Mouse (Mus musculus): ENCODE measurements around the gene Rnf185.

Rnf185 gene

DNA sequence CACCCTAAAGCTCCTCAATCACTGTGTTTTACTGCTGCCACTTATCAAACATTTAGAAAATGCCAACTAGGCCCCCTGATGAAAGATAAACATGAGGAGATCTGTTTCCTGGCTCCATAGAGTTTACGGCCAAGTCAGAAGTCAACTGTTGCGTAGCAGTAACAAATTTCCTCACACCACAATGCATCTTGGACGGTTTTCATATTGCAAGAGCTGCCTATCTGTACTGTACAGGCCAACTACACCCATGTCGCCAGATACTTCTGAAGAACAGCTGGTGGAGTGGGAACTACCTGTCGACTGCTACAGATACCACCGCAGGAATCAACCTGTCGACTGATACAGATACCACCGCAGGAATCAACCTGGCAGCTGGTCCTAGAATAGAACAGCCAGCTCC, 7.3 kb downstream of the Rnf185 start:
- DNase-seq (ENCODE audit: low spot score in 2 of 2): no peak

- no peak for DNase-seq (ENCODE audit: low spot score in 2 of 2)
Measured at GRCm38 (mm10) chr11:3443091-3443490, 9.1 kb downstream of the Rnf185 start.

DNA sequence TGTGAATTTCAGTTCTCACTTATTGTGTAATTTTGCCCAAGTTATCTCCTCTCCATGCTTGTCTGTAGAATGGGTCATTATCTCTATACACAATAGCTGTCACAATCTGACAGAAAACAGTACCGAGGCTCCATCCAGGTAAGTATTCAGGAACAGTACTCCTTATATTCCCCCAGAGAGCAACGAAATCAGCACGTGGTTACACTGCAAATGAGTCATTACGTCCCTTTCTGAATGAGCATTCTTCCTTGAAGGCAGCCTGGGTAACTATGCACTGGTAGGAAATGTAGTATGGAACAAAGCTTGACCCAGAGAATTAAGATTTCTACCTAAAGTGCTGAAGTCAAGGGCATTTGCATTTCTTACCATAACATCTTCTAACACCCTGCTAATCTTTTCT, 9.5 kb downstream of the Rnf185 start:
- no peak for DNase-seq (ENCODE audit: low spot score in 2 of 2)

DNA sequence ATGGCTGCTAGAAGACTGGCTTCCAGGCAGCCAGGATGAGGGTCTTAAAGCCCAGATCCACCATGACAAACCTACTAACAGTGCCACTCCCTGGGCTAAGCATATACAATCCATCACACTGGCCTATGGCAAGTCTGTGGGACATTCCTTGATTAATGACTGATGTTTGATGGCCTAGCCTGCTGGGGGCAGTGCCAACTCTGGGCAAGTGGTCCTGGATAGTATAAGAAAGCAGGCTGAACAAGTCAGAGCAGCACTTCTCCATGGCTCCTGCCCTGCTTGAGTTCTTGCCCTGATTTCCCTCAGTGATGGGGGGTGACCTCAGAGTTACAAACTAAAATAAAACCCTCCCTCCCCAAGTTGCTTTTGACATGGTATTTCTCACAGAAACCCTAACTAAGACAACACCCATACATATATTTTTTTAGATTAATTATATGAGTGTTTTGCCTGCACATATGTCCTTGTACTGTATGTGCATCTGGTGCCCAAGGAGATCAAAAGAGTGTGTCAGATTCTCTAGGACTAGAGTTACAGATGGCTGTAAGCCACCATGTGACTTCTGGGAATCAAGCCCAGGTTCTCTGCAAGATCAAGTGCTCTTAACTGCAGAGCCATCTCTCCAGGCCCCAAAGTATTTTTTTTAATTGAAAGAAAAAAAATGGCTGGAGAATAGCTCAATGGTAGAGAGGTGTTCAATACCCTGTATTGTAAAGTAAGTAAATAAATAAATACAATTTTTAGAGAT, 10.3 kb downstream of the Rnf185 start:
- DNase-seq (ENCODE audit: low spot score in 2 of 2): no peak

GRCm38 (mm10) chr11:3437621-3438020, 14.5 kb downstream of the Rnf185 start:
- no peak for DNase-seq (ENCODE audit: low spot score in 2 of 2)

GRCm38 (mm10) chr11:3433809-3434208, 18.4 kb downstream of the Rnf185 start:
- DNase-seq (ENCODE audit: low spot score in 2 of 2): no peak

DNA sequence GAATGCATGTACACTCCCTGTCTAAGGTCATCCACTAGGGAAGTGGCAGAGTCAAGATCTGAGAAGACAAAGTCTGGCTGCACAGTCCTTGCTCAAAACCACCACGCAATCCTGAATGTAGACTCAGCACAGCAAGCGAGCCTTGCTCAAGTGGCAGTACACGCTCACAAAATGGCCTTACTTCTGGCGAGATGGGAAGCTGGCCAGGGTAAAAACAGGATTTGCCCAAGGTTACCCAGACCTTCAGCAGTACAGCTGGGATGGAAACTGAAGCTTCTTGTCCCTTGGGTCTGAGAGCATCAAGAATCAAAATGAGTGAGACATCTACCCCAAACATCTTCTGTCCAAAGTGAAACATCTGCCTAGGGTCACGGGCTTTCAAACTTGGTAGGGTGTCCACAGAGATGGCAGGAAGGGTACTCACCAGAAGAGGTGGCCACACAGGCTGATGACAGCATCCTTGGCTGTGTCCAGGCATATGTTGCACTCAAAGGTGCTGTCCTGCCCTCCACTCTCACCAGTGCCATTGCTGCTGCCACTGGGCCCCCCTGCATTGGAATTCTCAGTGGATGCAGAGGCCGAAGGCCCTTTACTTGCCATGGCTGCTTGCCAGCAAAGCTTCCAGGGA, 20.1 kb downstream of the Rnf185 start:
- DNase-seq (ENCODE audit: low spot score in 2 of 2): no peak

DNA sequence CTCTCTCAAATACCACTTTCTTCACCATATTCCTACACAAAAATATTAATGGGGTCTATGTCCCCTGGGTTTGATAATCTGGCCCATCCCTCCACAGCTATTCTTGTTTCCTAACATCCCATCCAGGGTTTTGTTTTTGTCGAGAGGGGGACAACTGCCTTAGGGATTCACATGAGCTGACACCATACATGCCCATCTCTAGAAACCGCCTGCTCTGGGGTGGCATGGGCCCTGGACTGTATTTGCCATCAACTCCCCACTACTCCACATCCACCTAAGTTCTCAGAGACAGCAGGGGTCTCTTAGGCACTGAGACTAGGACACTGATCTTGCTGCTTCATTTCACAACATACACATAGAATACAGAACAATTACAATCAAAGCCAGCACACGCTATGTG, 20.6 kb downstream of the Rnf185 start:
- DNase-seq (ENCODE audit: low spot score in 2 of 2): no peak

- no peak for DNase-seq (ENCODE audit: low spot score in 2 of 2)
Measured at GRCm38 (mm10) chr11:3428632-3429031, 23.5 kb downstream of the Rnf185 start.

DNA sequence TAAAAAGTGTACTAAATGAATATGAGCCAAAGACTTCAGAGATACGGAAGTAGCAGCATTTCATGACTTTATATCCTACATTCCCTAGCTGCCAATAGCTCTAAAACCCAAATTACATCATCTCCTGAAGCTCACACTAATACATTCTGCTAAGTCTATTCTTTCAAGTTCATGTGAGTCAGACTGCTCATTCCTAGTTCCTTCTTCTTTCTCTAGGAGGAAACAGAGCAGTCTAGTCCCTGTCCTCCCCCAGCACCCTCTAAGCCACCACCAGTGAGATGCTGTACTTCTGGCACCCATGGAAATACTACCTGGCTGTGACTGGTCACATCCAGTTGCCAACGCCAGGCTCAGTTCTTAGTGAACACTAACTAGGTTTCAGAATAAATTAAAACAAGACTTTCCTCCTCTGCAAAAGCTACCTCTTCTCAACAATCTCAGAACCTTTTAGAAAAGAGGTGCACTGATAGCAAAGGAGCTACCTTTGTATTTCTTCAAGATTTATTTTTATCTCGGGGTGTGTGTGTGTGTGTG, 24.4 kb downstream of the Rnf185 start:
- no peak for DNase-seq (ENCODE audit: low spot score in 2 of 2)

DNA sequence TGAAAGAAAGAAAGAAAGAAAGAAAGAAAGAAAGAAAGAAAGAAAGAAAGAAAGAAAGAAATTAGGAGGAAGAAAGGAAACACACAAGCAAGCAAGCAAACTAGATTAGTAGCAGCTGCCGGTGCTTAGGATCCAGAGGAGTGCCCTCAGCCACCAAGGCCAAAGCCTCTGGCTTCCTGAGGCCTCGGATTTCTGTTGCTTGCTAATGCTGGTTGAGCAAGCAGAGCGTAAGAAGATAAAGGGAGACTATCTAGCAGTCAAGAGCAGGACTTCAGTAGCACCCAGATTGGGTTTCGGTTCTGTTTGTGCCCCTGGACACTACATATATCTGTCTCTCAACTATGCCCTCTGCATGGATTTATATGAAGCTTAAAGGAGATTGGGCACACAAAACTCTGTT, 29.9 kb downstream of the Rnf185 start:
- no peak for DNase-seq (ENCODE audit: low spot score in 2 of 2)

DNA sequence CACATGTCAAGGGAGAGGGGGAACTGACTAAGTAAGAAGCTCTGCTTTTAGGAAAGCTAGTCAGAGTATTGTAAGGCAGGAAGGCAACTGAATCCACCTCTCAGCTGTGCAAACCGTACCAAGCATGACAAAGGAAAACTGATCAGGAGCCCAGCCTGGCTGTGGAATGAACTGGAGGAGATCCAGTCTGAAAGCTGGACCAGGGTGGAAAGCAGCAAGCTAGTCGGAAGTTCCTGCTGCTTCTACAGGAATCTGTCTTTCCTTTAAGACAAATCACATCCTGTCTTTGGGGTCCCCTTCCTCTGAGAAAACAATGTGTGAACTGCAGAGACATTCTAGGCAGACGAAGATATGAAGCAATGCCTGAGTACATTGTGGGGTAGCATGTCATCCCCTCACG, 33.4 kb downstream of the Rnf185 start:
- DNase-seq (ENCODE audit: low spot score in 2 of 2): no peak

- DNase-seq (ENCODE audit: low spot score in 2 of 2): no peak
Measured at GRCm38 (mm10) chr11:3417795-3418194, 34.4 kb downstream of the Rnf185 start.

GRCm38 (mm10) chr11:3416399-3416798, 35.8 kb downstream of the Rnf185 start:
- DNase-seq (ENCODE audit: low spot score in 2 of 2): no peak

- no peak for DNase-seq (ENCODE audit: low spot score in 2 of 2)
Measured at GRCm38 (mm10) chr11:3412111-3412510, 40.1 kb downstream of the Rnf185 start.

DNA sequence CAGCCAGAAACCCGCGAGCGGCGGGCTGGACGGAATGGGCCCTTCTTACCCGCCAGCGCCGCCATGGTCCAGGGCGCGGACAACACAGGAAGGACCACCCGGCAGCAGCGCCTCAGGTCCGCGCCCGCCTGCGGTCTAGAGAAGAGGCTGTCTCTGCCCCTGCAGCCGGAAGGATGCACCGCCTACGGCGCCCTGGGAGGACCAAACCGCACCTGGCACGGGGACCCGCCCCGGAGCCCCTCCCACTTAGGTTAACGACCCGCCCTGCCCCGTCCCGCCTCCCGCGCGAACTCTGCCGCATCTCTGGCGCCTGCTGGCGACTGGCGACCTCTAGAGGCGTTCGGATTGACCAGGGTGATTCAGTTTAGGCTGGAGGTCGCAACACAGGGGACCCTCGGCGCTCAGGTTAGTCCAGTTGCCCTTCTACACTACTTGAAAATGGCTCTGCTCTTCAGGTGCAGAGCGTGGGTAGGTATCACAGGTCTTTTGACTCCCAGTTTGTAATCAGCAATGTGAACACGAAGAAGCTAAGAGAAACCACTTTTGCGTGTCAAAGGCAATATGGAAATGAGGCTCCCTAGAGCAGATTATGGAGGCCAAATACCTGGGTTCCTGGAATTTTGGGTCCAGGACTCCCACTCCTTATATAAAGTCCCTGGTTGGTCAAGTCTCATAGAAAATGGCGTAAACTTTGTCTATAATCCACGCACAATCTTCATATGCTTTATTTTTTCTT, 43.0 kb downstream of the Rnf185 start, which contains the start of gene Limk2:
Gene Limk2 (minus strand): TSS at position 193 of the 736 bp plus-strand sequence.
- peak; percentile 78 to 91 for DNase-seq (ENCODE audit: low spot score in 2 of 2)

- no peak for DNase-seq (ENCODE audit: low spot score in 2 of 2)
Measured at GRCm38 (mm10) chr11:3408131-3408996, 43.8 kb downstream of the Rnf185 start.

GRCm38 (mm10) chr11:3404287-3405047, 47.7 kb downstream of the Rnf185 start:
- no peak for DNase-seq (ENCODE audit: low spot score in 2 of 2)

DNA sequence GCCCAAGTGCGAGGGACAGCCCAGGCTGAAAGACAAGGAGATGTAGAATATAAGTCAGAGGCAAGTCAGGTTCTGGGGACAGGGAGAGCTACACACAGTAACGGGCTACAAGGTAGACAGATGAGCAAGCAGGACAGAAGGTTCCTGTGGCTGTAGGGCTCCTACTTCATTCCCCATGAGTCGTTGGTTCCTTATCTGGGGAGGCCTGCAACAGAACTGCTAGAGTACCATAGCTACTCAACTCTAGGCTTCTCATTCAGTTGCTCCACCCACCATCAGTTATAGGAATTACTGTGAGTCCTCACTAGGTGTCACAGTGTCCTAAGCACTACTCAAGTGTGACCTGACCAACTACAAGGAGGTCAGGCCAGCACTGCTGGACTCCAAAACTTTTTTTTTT, 49.1 kb downstream of the Rnf185 start:
- no peak for DNase-seq (ENCODE audit: low spot score in 2 of 2)

DNA sequence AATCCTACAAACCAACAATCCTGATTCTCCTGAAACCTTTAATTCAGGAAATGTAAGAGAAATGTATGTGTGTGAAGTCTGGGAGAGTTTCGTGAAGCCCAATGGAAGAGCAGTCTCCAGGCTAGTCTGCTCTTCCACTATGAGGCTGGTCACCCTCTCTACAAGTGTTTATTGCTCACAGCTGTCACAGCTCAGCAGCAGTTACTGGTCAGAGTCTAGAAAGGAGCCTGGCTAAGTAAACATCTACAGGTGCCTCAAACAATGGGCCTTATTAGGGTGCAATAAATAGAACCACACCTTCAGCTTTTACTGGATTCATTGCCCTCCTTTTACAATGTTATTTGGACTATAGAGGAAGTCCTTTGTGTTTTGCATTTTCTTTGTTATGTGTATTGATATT, 53.8 kb downstream of the Rnf185 start:
- no peak for DNase-seq (ENCODE audit: low spot score in 2 of 2)

DNA sequence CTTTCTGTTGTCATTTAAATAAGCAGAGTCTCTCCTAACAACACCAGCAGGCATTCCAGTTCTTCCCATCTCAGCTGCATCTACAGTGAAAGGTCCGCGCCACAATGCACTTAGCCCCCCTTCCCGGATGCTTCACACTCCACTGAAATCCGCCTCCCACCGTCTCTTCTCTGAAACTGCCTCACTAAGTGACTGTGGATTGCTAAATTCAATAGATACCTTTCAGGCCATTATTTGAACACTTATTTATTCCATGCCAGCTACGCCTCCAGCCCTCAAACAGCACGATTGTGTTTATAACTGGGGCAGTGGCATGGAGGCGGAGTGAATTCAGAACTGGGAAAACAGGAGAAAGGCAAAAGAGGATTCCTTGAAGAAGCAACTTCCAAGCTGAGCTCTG, 55.6 kb downstream of the Rnf185 start:
- no peak for DNase-seq (ENCODE audit: low spot score in 2 of 2)

All from cerebellum, postnatal 4 days (tissue).